Mouse (Mus musculus): ENCODE data around the gene Olfr675. TPM values are rescaled to one million over a fixed set of nuclear protein-coding genes. Genes with fewer than 3 reads are reported as not detected.
"Not testable (repeated sequence)": the region's sequence is repeated elsewhere in the genome, so short reads cannot be mapped to it uniquely, and the experiment has no call there.

The Olfr675 gene
- polyA plus RNA-seq (2015; fragmentation: Nextera tagmentation; extraction: Ambion mirVana) = not detected in 2 replicates

GRCm38 (mm10) chr7:105028360-105028759 is at the start of gene Olfr675:
Gene Olfr675, minus strand, starts transcription at chr7:105028460.
- Histone ChIP-seq H3K27me3 (replicated peaks) (no peaks in the 10 kb centered on the region), H3K4me3 (replicated peaks) (no peak within 1 kb of the TSS), H3K4me1 (no peaks in the 10 kb centered on the region), H3K27ac (replicated peaks) (no peak within 1 kb of the TSS), H3K9ac (replicated peaks) (no peak within 1 kb of the TSS), H3K36me3 (no peaks in the 10 kb centered on the region), H3K4me2 (no peak within 1 kb of the TSS), H3K9me3 (replicated peaks) (no peaks in the 10 kb centered on the region)
- ATAC-seq (ENCODE audit: low FRiP score) = no peak
- WGBS = 72% methylated on average over 1 of the region's 1 CpGs

DNA sequence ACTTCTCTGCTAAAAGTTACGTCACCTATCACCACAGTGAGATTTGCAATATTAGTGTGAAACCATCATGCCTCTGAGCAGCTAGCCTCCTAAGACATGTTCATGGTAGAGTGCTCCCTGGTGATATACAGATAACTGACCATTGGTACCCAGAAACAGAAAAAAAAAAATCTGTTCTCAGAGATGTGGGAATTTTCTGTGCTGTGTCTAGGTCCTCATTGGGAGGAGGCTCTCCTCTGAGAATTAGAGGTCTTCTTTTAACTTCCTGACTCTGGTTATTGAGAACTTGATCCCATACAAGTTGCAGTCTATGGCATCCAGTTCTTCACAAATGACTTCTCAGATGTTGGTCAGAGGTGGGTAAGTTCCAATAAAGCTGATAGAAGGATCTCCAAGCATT is 35.9 kb upstream of the Olfr675 start, which contains the start of gene Olfr678:
Gene Olfr678 (plus strand): TSS at position 301 of the 400 bp plus-strand sequence.
- no peak within 1 kb of the TSS for H3K4me2 ChIP-seq
- 95% methylated on average over 1 of the region's 1 CpGs for WGBS
- ATAC-seq (ENCODE audit: low FRiP score) = no peak

GRCm38 (mm10) chr7:105058951-105059350 is 30.7 kb upstream of the Olfr675 start:
- H3K4me3 ChIP-seq (replicated peaks) = no peak overlapping the region
- H3K27ac ChIP-seq (replicated peaks) = no peak overlapping the region
- no peaks in the 10 kb centered on the region for H3K27me3 ChIP-seq (replicated peaks)
- no peaks in the 10 kb centered on the region for H3K36me3 ChIP-seq
- no peaks in the 10 kb centered on the region for H3K9me3 ChIP-seq (replicated peaks)
- no peak overlapping the region for H3K4me2 ChIP-seq
- no peak for ATAC-seq (ENCODE audit: low FRiP score)
- H3K4me1 ChIP-seq = no peaks in the 10 kb centered on the region
- no peak overlapping the region for H3K9ac ChIP-seq (replicated peaks)

More for the DNA sequence above, 35.9 kb upstream of the Olfr675 start, which contains the start of gene Olfr678:
- H3K9ac ChIP-seq (replicated peaks) = no peak within 1 kb of the TSS
- no peaks in the 10 kb centered on the region for H3K4me1 ChIP-seq
- H3K4me3 ChIP-seq (replicated peaks) = no peak within 1 kb of the TSS
- H3K9me3 ChIP-seq (replicated peaks) = no peaks in the 10 kb centered on the region
- no peaks in the 10 kb centered on the region for H3K27me3 ChIP-seq (replicated peaks)
- H3K27ac ChIP-seq (replicated peaks) = no peak within 1 kb of the TSS
- H3K36me3 ChIP-seq = no peaks in the 10 kb centered on the region

DNA sequence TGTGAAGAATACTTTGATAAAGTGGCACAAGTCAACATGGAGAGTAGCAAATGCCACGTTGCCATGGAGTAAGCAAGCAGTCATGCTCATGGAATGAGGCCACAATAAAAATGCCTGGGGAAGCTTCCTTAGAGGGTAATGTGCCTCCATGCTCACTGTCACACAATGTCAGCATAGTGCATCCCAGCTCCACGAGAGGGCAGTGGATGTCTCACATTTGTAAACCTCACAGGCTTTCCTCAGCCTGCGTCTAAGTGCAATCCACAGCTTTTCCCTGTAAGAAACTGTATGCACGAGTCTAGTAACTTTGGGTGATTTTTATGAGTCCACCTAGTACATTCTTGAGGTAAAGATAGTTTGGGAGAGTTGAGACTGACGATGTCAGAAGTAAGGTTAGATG is 5.6 kb upstream of the Olfr675 start:
- H3K27ac ChIP-seq (replicated peaks); ATAC-seq (ENCODE audit: low FRiP score); H3K4me3 ChIP-seq (replicated peaks); H3K27me3 ChIP-seq (replicated peaks); H3K4me2 ChIP-seq; H3K9ac ChIP-seq (replicated peaks); H3K36me3 ChIP-seq; H3K4me1 ChIP-seq; H3K9me3 ChIP-seq (replicated peaks): not testable (repeated sequence)
- WGBS = 50% methylated on average over 5 of the region's 5 CpGs

GRCm38 (mm10) chr7:105032398-105032797 is 4.1 kb upstream of the Olfr675 start, which contains the start of gene Olfr676:
Gene Olfr676, plus strand, starts transcription at chr7:105032698.
- H3K4me2 ChIP-seq = no peak within 1 kb of the TSS
- H3K27me3 ChIP-seq (replicated peaks) = no peaks in the 10 kb centered on the region
- no peak within 1 kb of the TSS for H3K9ac ChIP-seq (replicated peaks)
- H3K9me3 ChIP-seq (replicated peaks) = no peaks in the 10 kb centered on the region
- H3K4me1 ChIP-seq = no peaks in the 10 kb centered on the region
- no peak within 1 kb of the TSS for H3K4me3 ChIP-seq (replicated peaks)
- no peak for ATAC-seq (ENCODE audit: low FRiP score)
- no peaks in the 10 kb centered on the region for H3K36me3 ChIP-seq
- H3K27ac ChIP-seq (replicated peaks) = no peak within 1 kb of the TSS

GRCm38 (mm10) chr7:105022530-105022929 is 5.7 kb downstream of the Olfr675 start:
- no peak overlapping the region for H3K27ac ChIP-seq (replicated peaks)
- no peak overlapping the region for H3K9ac ChIP-seq (replicated peaks)
- no peak overlapping the region for H3K4me2 ChIP-seq
- no peaks in the 10 kb centered on the region for H3K4me1 ChIP-seq
- ATAC-seq (ENCODE audit: low FRiP score) = no peak
- no peaks in the 10 kb centered on the region for H3K9me3 ChIP-seq (replicated peaks)
- H3K36me3 ChIP-seq = no peaks in the 10 kb centered on the region
- H3K27me3 ChIP-seq (replicated peaks) = no peaks in the 10 kb centered on the region
- WGBS = 72% methylated on average over 1 of the region's 1 CpGs
- no peak overlapping the region for H3K4me3 ChIP-seq (replicated peaks)

GRCm38 (mm10) chr7:105001929-105002328 is 26.3 kb downstream of the Olfr675 start, which contains the start of gene Olfr672:
Gene Olfr672, minus strand, starts transcription at chr7:105002029.
- Histone ChIP-seq H3K4me3 (replicated peaks) (no peak within 1 kb of the TSS), H3K9ac (replicated peaks) (no peak within 1 kb of the TSS), H3K4me1 (no peaks in the 10 kb centered on the region), H3K36me3 (no peaks in the 10 kb centered on the region), H3K27ac (replicated peaks) (no peak within 1 kb of the TSS), H3K9me3 (replicated peaks) (no peaks in the 10 kb centered on the region), H3K4me2 (no peak within 1 kb of the TSS), H3K27me3 (replicated peaks) (no peaks in the 10 kb centered on the region)
- ATAC-seq (ENCODE audit: low FRiP score) = no peak

- H3K4me2 ChIP-seq = no peak within 1 kb of the TSS
- ATAC-seq (ENCODE audit: low FRiP score) = no peak
- H3K4me1 ChIP-seq = no peaks in the 10 kb centered on the region
- no peaks in the 10 kb centered on the region for H3K27me3 ChIP-seq (replicated peaks)
- no peak within 1 kb of the TSS for H3K27ac ChIP-seq (replicated peaks)
- H3K36me3 ChIP-seq = no peaks in the 10 kb centered on the region
- WGBS = 86% methylated on average over 1 of the region's 1 CpGs
- no peak within 1 kb of the TSS for H3K9ac ChIP-seq (replicated peaks)
- no peaks in the 10 kb centered on the region for H3K9me3 ChIP-seq (replicated peaks)
- no peak within 1 kb of the TSS for H3K4me3 ChIP-seq (replicated peaks)
Observed at GRCm38 (mm10) chr7:104979026-104979425, 49.2 kb downstream of the Olfr675 start, which contains the start of gene Olfr671. Gene Olfr671, minus strand, starts transcription at chr7:104979126.

- not testable (repeated sequence) for H3K27ac ChIP-seq (replicated peaks); H3K27me3 ChIP-seq (replicated peaks); H3K4me1 ChIP-seq; H3K9ac ChIP-seq (replicated peaks); H3K4me3 ChIP-seq (replicated peaks); H3K36me3 ChIP-seq; ATAC-seq (ENCODE audit: low FRiP score); H3K9me3 ChIP-seq (replicated peaks); H3K4me2 ChIP-seq
- 80% methylated on average over 2 of the region's 2 CpGs for WGBS
Observed at GRCm38 (mm10) chr7:104972507-104972906, 55.8 kb downstream of the Olfr675 start.

Other genes with a start within 250 kb of the Olfr675 start
- gene Usp17lb, start 185.9 kb downstream of the Olfr675 start, polyA plus RNA-seq (2015; fragmentation: Nextera tagmentation; extraction: Ambion mirVana) = not detected in 2 replicates
- gene Usp17la, start 171.5 kb downstream of the Olfr675 start, polyA plus RNA-seq (2015; fragmentation: Nextera tagmentation; extraction: Ambion mirVana) = not detected in 2 replicates
- gene Olfr665, start 150.4 kb downstream of the Olfr675 start, polyA plus RNA-seq (2015; fragmentation: Nextera tagmentation; extraction: Ambion mirVana) = not detected in 2 replicates
- not detected in 2 replicates for gene Olfr666, start 132.5 kb downstream of the Olfr675 start, polyA plus RNA-seq (2015; fragmentation: Nextera tagmentation; extraction: Ambion mirVana)
- gene Olfr667, start 107.0 kb downstream of the Olfr675 start, polyA plus RNA-seq (2015; fragmentation: Nextera tagmentation; extraction: Ambion mirVana) = not detected in 2 replicates
- gene Olfr668, start 100.4 kb downstream of the Olfr675 start, polyA plus RNA-seq (2015; fragmentation: Nextera tagmentation; extraction: Ambion mirVana) = not detected in 2 replicates
- gene Olfr669, start 94.2 kb downstream of the Olfr675 start, polyA plus RNA-seq (2015; fragmentation: Nextera tagmentation; extraction: Ambion mirVana) = not detected in 2 replicates
- gene Olfr670, start 65.8 kb downstream of the Olfr675 start, polyA plus RNA-seq (2015; fragmentation: Nextera tagmentation; extraction: Ambion mirVana) = not detected in 2 replicates
- gene Olfr671, start 49.3 kb downstream of the Olfr675 start, polyA plus RNA-seq (2015; fragmentation: Nextera tagmentation; extraction: Ambion mirVana) = not detected in 2 replicates
- gene Olfr672, start 26.4 kb downstream of the Olfr675 start, polyA plus RNA-seq (2015; fragmentation: Nextera tagmentation; extraction: Ambion mirVana) = not detected in 2 replicates
- gene Olfr676, start 4.2 kb upstream of the Olfr675 start, polyA plus RNA-seq (2015; fragmentation: Nextera tagmentation; extraction: Ambion mirVana) = not detected in 2 replicates
- not detected in 2 replicates for gene Olfr677, start 22.9 kb upstream of the Olfr675 start, polyA plus RNA-seq (2015; fragmentation: Nextera tagmentation; extraction: Ambion mirVana)
- gene Olfr678, start 36.0 kb upstream of the Olfr675 start, polyA plus RNA-seq (2015; fragmentation: Nextera tagmentation; extraction: Ambion mirVana) = not detected in 2 replicates
- gene Olfr679, start 52.7 kb upstream of the Olfr675 start, polyA plus RNA-seq (2015; fragmentation: Nextera tagmentation; extraction: Ambion mirVana) = not detected in 2 replicates
- gene Olfr680-ps1, start 64.4 kb upstream of the Olfr675 start, polyA plus RNA-seq (2015; fragmentation: Nextera tagmentation; extraction: Ambion mirVana) = not detected in 2 replicates
- gene Olfr681, start 88.4 kb upstream of the Olfr675 start, polyA plus RNA-seq (2015; fragmentation: Nextera tagmentation; extraction: Ambion mirVana) = not detected in 2 replicates
- gene Olfr683, start 118.6 kb upstream of the Olfr675 start, polyA plus RNA-seq (2015; fragmentation: Nextera tagmentation; extraction: Ambion mirVana) = not detected in 2 replicates
- gene Olfr684, start 135.2 kb upstream of the Olfr675 start, polyA plus RNA-seq (2015; fragmentation: Nextera tagmentation; extraction: Ambion mirVana) = not detected in 2 replicates
- not detected in 2 replicates for gene Olfr685, start 157.6 kb upstream of the Olfr675 start, polyA plus RNA-seq (2015; fragmentation: Nextera tagmentation; extraction: Ambion mirVana)
- not detected in 2 replicates for gene Olfr686, start 179.0 kb upstream of the Olfr675 start, polyA plus RNA-seq (2015; fragmentation: Nextera tagmentation; extraction: Ambion mirVana)

Measured in neural tube, embryonic 15.5 days (tissue).